Mouse (Mus musculus): ENCODE results near the gene Unc93b1. TPM values are rescaled to one million over a fixed set of nuclear protein-coding genes. Genes with fewer than 3 reads are reported as not detected.

Unc93b1 gene
- polyA plus RNA-seq, 1 experiment from 2014 or later: 12.4 TPM

DNA sequence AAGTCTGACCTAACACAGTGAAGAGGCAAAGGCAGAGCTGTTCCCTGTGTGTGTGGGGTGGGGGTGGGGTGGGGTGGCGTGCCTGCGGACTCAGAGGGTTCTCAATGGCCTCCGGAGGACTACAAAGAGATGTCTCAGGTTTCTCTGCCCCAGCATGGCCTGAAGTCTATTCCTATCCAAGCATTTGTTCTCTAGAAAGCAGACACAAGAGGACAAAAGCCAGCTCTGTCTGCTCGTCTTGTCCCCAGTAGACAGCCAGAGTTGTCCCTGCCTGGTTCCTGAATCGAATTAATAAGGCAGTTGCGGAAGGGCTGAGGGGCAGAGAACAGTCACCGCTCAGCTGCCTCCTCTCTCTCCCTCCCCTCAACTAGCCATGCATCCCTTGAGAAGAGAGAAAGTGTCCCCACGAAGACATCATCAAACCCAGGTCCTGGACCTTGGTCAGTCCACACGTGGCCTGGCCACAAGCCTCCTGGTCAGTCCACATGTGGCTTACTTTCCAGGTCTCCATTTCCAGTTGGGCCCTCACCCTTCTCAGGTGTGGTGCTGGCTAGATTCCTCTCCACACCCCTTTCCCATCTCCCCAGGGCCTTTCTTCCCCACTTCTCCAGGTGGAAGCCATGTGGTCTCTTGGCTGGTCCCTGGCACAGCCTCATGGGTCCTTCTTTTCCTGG lies 48.7 kb downstream of the Unc93b1 start:
- H3K36me3 ChIP-seq (ENCODE audit: control insufficient read depth, insufficient read depth, low read length): no peaks in the 10 kb centered on the region
- peaks cover 34% of the 10 kb centered on the region for H3K4me1 ChIP-seq (ENCODE audit: control insufficient read depth, insufficient read depth, low read length)
- peak overlapping the region; percentile 85; the same call in 1 of the 2 replicates for H3K27ac ChIP-seq (ENCODE audit: low read depth, low read length)
- no peak for ATAC-seq (ENCODE audit: low FRiP score, low TSS enrichment)
- 33% methylated on average over 9 of the region's 9 CpGs for WGBS
- no peak overlapping the region for H3K4me2 ChIP-seq (replicated peaks; ENCODE audit: low read depth, low read length)
- H3K9me3 ChIP-seq (ENCODE audit: control insufficient read depth, low read length): no peaks in the 10 kb centered on the region
- no peak overlapping the region for H3K9ac ChIP-seq (ENCODE audit: low read depth, low read length)
- H3K4me3 ChIP-seq (ENCODE audit: low read length): no peak overlapping the region
- H3K27me3 ChIP-seq (ENCODE audit: control insufficient read depth, insufficient read depth, low read length): no peaks in the 10 kb centered on the region

DNA sequence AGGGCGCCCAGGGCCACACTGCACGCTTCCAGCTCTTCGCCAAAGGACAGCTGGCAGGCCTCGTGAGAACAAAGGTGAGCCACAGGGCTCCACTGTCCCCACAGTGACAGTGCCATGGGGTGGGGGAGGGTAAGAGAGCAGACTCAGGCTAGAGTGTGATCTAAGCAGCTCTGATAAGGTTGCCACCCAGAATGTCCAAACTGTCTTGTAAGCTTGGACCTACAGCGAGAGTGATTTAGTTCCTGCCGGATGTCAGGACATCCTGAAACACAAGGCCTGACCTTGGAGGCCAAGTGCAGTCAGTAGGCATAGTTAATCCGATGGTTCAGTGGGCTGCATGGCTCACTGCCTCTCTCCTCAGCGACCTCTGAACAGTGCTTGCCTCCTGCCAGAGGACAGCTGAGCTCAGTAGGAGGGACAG lies 50.3 kb downstream of the Unc93b1 start:
- ATAC-seq (ENCODE audit: low FRiP score, low TSS enrichment): peak; percentile 80
- peaks cover 34% of the 10 kb centered on the region for H3K4me1 ChIP-seq (ENCODE audit: control insufficient read depth, insufficient read depth, low read length)
- H3K36me3 ChIP-seq (ENCODE audit: control insufficient read depth, insufficient read depth, low read length): no peaks in the 10 kb centered on the region
- H3K4me2 ChIP-seq (replicated peaks; ENCODE audit: low read depth, low read length): no peak overlapping the region
- H3K27ac ChIP-seq (ENCODE audit: low read depth, low read length): peak overlapping the region; percentile 85
- no peak overlapping the region for H3K4me3 ChIP-seq (ENCODE audit: low read length)
- no peaks in the 10 kb centered on the region for H3K27me3 ChIP-seq (ENCODE audit: control insufficient read depth, insufficient read depth, low read length)
- H3K9me3 ChIP-seq (ENCODE audit: control insufficient read depth, low read length): 0 out of 2 replicates have a peak, but pooled peaks cover 3% of the 10 kb centered on the region
- WGBS: 6% methylated on average over 8 of the region's 8 CpGs
- H3K9ac ChIP-seq (ENCODE audit: low read depth, low read length): 0 out of 2 replicates have a peak overlapping the region, but pooled peaks have one; percentile 12

DNA sequence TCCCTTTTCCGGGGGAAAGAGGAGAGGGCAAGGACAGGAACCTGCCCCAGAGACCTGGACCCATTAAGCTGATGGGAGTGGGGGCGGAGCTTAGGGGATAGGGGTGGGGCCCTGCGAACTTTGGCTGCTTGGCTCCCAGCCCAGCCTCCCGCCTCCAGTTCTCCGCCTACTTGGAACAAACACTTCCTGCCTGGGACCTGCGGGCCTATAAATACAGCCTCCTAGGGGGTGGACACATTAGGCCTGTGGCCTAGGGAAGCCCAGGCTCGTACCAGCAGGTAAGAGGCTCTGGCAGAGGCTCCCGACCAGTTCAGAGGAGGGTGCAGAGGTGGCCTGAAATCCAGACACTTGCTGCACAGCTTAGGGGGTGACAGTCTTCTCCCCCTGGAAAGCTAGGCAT lies 51.3 kb downstream of the Unc93b1 start, which contains the start of gene Acy3:
Gene Acy3, plus strand, starts transcription at position 237 of the 400 bp plus-strand sequence.
- no peaks in the 10 kb centered on the region for H3K36me3 ChIP-seq (ENCODE audit: control insufficient read depth, insufficient read depth, low read length)
- peak within 1 kb of the TSS; percentile 85 for H3K27ac ChIP-seq (ENCODE audit: low read depth, low read length)
- no peaks in the 10 kb centered on the region for H3K27me3 ChIP-seq (ENCODE audit: control insufficient read depth, insufficient read depth, low read length)
- H3K9ac ChIP-seq (ENCODE audit: low read depth, low read length): peak within 1 kb of the TSS; percentile 45
- H3K4me2 ChIP-seq (replicated peaks; ENCODE audit: low read depth, low read length): peak within 1 kb of the TSS; percentile 12; the same call in 1 of the 2 replicates
- 0 out of 2 replicates have a peak, but pooled peaks cover 3% of the 10 kb centered on the region for H3K9me3 ChIP-seq (ENCODE audit: control insufficient read depth, low read length)
- no peak within 1 kb of the TSS for H3K4me3 ChIP-seq (ENCODE audit: low read length)
- 6% methylated on average over 8 of the region's 8 CpGs for WGBS
- peaks cover 34% of the 10 kb centered on the region for H3K4me1 ChIP-seq (ENCODE audit: control insufficient read depth, insufficient read depth, low read length)
- peak; percentile 66 for ATAC-seq (ENCODE audit: low FRiP score, low TSS enrichment)

DNA sequence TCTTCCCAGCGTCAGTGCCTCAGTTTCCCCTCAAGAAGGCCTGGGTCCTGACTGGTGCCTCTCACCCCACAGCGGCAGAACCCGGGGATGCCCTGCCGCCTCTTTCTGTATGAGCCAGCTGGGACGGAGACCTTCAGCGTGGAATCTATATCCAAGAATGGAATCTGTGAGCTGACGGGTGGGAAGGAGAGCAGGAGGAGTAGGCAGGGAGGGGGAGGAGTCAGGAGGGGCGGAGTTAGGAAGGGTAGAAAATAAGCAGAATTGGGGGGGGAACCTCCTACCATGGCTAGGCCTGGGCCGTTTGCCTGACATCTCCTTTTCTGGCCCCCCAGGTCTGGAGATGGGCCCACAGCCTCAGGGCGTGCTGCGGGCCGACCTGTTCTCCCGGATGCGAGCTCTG lies 53.1 kb downstream of the Unc93b1 start:
- no peak overlapping the region for H3K4me2 ChIP-seq (replicated peaks; ENCODE audit: low read depth, low read length)
- no peaks in the 10 kb centered on the region for H3K27me3 ChIP-seq (ENCODE audit: control insufficient read depth, insufficient read depth, low read length)
- H3K4me1 ChIP-seq (ENCODE audit: control insufficient read depth, insufficient read depth, low read length): peaks cover 34% of the 10 kb centered on the region
- 0 out of 2 replicates have a peak, but pooled peaks cover 3% of the 10 kb centered on the region for H3K9me3 ChIP-seq (ENCODE audit: control insufficient read depth, low read length)
- H3K9ac ChIP-seq (ENCODE audit: low read depth, low read length): no peak overlapping the region
- H3K4me3 ChIP-seq (ENCODE audit: low read length): no peak overlapping the region
- H3K36me3 ChIP-seq (ENCODE audit: control insufficient read depth, insufficient read depth, low read length): no peaks in the 10 kb centered on the region
- no peak for ATAC-seq (ENCODE audit: low FRiP score, low TSS enrichment)
- no peak overlapping the region for H3K27ac ChIP-seq (ENCODE audit: low read depth, low read length)
- 92% methylated on average over 14 of the region's 14 CpGs for WGBS

DNA sequence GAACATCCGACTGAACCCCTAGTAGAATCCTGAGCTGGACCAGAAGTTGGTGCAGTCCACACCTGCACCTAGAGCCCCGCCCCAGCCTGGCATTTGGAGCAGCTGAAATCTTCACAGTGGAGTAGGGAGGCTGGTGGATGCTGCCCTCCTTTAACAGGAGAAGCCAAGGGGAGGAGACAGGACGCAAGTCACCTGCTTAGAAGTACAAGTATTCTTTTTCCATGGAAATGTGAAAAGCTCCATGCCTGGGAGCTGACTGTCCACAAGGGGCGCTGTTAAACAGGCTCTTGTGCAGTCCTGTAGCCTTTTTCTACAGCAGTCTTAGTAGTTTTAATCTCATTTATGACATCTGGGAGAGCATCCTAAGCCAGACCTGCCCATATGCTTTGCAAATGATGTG lies 53.8 kb downstream of the Unc93b1 start:
- no peak for ATAC-seq (ENCODE audit: low FRiP score, low TSS enrichment)
- WGBS: 91% methylated on average over 4 of the region's 4 CpGs

DNA sequence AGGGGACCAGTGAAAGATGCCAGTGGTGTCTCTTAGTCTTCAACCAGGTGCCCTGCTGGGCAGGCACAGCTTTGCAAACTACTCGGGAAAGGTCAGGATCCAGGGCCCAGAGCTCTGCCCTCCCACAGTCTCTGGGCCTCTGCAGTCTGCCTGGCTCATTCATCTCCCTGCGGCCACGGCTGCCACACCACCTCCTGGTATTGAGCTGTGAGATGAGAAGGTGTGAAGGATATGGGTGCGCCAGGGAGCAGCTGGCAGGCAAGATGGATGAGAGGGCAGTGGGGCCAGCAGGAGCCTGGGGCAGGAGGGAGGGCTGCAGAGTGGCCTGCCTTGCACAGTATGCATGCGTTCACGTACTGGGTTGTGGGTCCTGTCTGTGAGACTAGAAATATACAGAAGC lies 55.8 kb downstream of the Unc93b1 start:
- no peak overlapping the region for H3K4me3 ChIP-seq (ENCODE audit: low read length)
- H3K27me3 ChIP-seq (ENCODE audit: control insufficient read depth, insufficient read depth, low read length): no peaks in the 10 kb centered on the region
- no peak overlapping the region for H3K4me2 ChIP-seq (replicated peaks; ENCODE audit: low read depth, low read length)
- no peaks in the 10 kb centered on the region for H3K36me3 ChIP-seq (ENCODE audit: control insufficient read depth, insufficient read depth, low read length)
- H3K27ac ChIP-seq (ENCODE audit: low read depth, low read length): no peak overlapping the region
- ATAC-seq (ENCODE audit: low FRiP score, low TSS enrichment): no peak
- H3K9me3 ChIP-seq (ENCODE audit: control insufficient read depth, low read length): 0 out of 2 replicates have a peak, but pooled peaks cover 3% of the 10 kb centered on the region
- peaks cover 21% of the 10 kb centered on the region for H3K4me1 ChIP-seq (ENCODE audit: control insufficient read depth, insufficient read depth, low read length)
- no peak overlapping the region for H3K9ac ChIP-seq (ENCODE audit: low read depth, low read length)
- WGBS: 15% methylated on average over 6 of the region's 6 CpGs

More for the DNA sequence above, 53.8 kb downstream of the Unc93b1 start:
- H3K36me3 ChIP-seq (ENCODE audit: control insufficient read depth, insufficient read depth, low read length): no peaks in the 10 kb centered on the region
- no peak overlapping the region for H3K4me2 ChIP-seq (replicated peaks; ENCODE audit: low read depth, low read length)
- no peak overlapping the region for H3K27ac ChIP-seq (ENCODE audit: low read depth, low read length)
- H3K9ac ChIP-seq (ENCODE audit: low read depth, low read length): no peak overlapping the region
- H3K27me3 ChIP-seq (ENCODE audit: control insufficient read depth, insufficient read depth, low read length): no peaks in the 10 kb centered on the region
- H3K9me3 ChIP-seq (ENCODE audit: control insufficient read depth, low read length): 0 out of 2 replicates have a peak, but pooled peaks cover 3% of the 10 kb centered on the region
- H3K4me3 ChIP-seq (ENCODE audit: low read length): no peak overlapping the region
- H3K4me1 ChIP-seq (ENCODE audit: control insufficient read depth, insufficient read depth, low read length): peaks cover 34% of the 10 kb centered on the region

DNA sequence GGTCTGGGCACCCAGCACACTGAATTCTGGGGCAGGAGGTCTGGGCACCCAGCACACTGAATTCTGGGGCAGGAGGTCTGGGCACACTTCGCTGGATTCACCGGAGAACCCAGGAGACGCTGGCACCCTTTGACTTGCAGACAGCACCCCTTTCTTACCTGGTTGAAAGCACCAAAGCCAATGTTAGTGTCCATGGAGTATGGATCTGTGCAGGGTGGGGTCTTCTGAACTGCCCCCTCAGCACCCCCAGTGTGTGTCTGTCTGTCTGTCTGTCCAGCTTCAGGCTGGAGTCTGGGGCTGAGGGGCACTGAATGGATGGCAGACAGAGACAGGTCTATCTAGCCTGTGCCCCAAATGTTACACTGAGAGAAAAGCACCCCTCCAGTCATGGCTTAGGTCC lies 56.6 kb downstream of the Unc93b1 start:
- Histone ChIP-seq H3K27me3 (ENCODE audit: control insufficient read depth, insufficient read depth, low read length) (no peaks in the 10 kb centered on the region), H3K27ac (ENCODE audit: low read depth, low read length) (no peak overlapping the region), H3K4me1 (ENCODE audit: control insufficient read depth, insufficient read depth, low read length) (peaks cover 18% of the 10 kb centered on the region), H3K4me2 (replicated peaks; ENCODE audit: low read depth, low read length) (no peak overlapping the region), H3K4me3 (ENCODE audit: low read length) (no peak overlapping the region), H3K36me3 (ENCODE audit: control insufficient read depth, insufficient read depth, low read length) (no peaks in the 10 kb centered on the region), H3K9ac (ENCODE audit: low read depth, low read length) (no peak overlapping the region), H3K9me3 (ENCODE audit: control insufficient read depth, low read length) (0 out of 2 replicates have a peak, but pooled peaks cover 3% of the 10 kb centered on the region)
- 97% methylated on average over 3 of the region's 3 CpGs for WGBS
- no peak for ATAC-seq (ENCODE audit: low FRiP score, low TSS enrichment)

DNA sequence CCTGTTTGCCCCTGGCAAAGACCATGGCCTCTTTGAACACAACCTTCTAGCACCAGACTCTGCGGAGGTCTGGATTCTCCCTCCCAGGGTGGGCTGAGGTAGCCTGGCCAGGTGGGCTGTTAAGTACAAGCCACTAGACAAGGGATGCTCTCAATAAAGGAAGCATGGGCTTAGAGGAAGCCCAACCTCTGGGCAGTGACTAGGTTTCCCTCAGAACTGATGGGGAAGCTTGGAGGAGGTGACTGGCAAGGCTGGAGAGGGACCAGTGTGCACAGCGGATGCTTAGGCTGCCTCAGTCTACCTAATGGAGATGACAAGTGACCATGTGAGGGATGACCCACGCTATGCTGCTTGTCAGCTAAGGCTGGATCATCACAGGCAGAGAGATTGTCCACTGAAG lies 57.0 kb downstream of the Unc93b1 start:
- 0 out of 2 replicates have a peak, but pooled peaks cover 3% of the 10 kb centered on the region for H3K9me3 ChIP-seq (ENCODE audit: control insufficient read depth, low read length)
- 93% methylated on average over 3 of the region's 3 CpGs for WGBS
- peaks cover 18% of the 10 kb centered on the region for H3K4me1 ChIP-seq (ENCODE audit: control insufficient read depth, insufficient read depth, low read length)
- no peak overlapping the region for H3K4me2 ChIP-seq (replicated peaks; ENCODE audit: low read depth, low read length)
- H3K36me3 ChIP-seq (ENCODE audit: control insufficient read depth, insufficient read depth, low read length): no peaks in the 10 kb centered on the region
- H3K9ac ChIP-seq (ENCODE audit: low read depth, low read length): no peak overlapping the region
- no peak overlapping the region for H3K4me3 ChIP-seq (ENCODE audit: low read length)
- no peaks in the 10 kb centered on the region for H3K27me3 ChIP-seq (ENCODE audit: control insufficient read depth, insufficient read depth, low read length)
- no peak overlapping the region for H3K27ac ChIP-seq (ENCODE audit: low read depth, low read length)
- no peak for ATAC-seq (ENCODE audit: low FRiP score, low TSS enrichment)

DNA sequence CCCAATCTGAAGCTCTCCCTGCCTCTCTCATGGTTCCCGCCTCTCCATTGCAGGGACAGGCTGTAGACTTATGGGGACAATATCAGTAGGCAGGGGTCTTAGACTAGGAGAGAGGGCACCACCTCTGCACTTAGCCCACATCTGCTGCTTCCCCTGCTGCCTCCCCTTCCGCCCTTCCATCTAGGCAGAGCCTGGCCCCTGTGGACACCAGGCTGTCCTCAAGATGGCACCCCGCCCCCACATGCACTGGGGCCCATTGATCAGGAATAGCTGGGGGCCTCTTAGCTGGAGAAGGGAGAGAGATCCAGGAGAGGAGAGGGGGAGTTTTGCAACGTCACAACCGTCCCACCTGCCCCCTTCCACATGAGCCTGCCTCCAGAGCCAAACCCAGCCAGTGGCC lies 57.4 kb downstream of the Unc93b1 start, which contains the start of gene Tbx10:
Gene Tbx10, plus strand, starts transcription at position 337 of the 400 bp plus-strand sequence.
- 35% methylated on average over 5 of the region's 5 CpGs for WGBS
- H3K9ac ChIP-seq (ENCODE audit: low read depth, low read length): no peak within 1 kb of the TSS
- 0 out of 2 replicates have a peak, but pooled peaks cover 3% of the 10 kb centered on the region for H3K9me3 ChIP-seq (ENCODE audit: control insufficient read depth, low read length)
- peaks cover 17% of the 10 kb centered on the region for H3K4me1 ChIP-seq (ENCODE audit: control insufficient read depth, insufficient read depth, low read length)
- H3K4me2 ChIP-seq (replicated peaks; ENCODE audit: low read depth, low read length): no peak within 1 kb of the TSS
- ATAC-seq (ENCODE audit: low FRiP score, low TSS enrichment): no peak
- no peaks in the 10 kb centered on the region for H3K27me3 ChIP-seq (ENCODE audit: control insufficient read depth, insufficient read depth, low read length)
- H3K36me3 ChIP-seq (ENCODE audit: control insufficient read depth, insufficient read depth, low read length): no peaks in the 10 kb centered on the region
- no peak within 1 kb of the TSS for H3K4me3 ChIP-seq (ENCODE audit: low read length)
- no peak within 1 kb of the TSS for H3K27ac ChIP-seq (ENCODE audit: low read depth, low read length)

All from kidney, embryonic 14.5 days (tissue).